Mouse (Mus musculus) lung, adult 2 months (tissue): ENCODE data around the gene Ttll5.

Source experiments
- CTCF ChIP-seq: fragments of 200-500 bp; IDR thresholded peaks from 2 replicates; pipeline ENCODE4 v1.5.1; 2011; ENCODE audit warnings: mild to moderate bottlenecking, low read length, control low read depth; ENCODE audit not compliant: insufficient read depth
- POLR2A ChIP-seq: fragments of 200-500 bp; IDR thresholded peaks from 2 replicates; pipeline ENCODE4 v1.6.1; 2011; ENCODE audit warnings: low read depth, mild to moderate bottlenecking, control low read depth, low read length, borderline replicate concordance; ENCODE audit errors: extremely low read depth

- no peak for TF ChIP-seq POLR2A
- TF ChIP-seq CTCF = no peak
Measured at GRCm38 (mm10) chr12:85956251-85956650, 131.8 kb downstream of the Ttll5 start.
